Mouse (Mus musculus) induced T-regulatory cell, adult 2 months (primary cell): ENCODE results near the gene Tas2r107.
"Not testable (repeated sequence)": the region's sequence is repeated elsewhere in the genome, so short reads cannot be mapped to it uniquely, and the experiment has no call there.

Experiments
- DNase-seq: peaks from one replicate; pipeline ENCODE4 v3.0.0-alpha.2; 2012; ENCODE audit warnings: low read depth

The Tas2r107 gene

GRCm38 (mm10) chr6:131660049-131660448, at the start of gene Tas2r107:
Tas2r107 (minus strand) TSS chr6:131660149.
- no peak for DNase-seq

GRCm38 (mm10) chr6:131689963-131690362, 30.0 kb upstream of the Tas2r107 start, which contains the start of gene Tas2r114:
Tas2r114 (minus strand) TSS chr6:131690063.
- no peak for DNase-seq

GRCm38 (mm10) chr6:131687395-131687794, 27.4 kb upstream of the Tas2r107 start, which contains the start of gene Tas2r105:
Tas2r105 (minus strand) TSS chr6:131687495.
- DNase-seq, result no peak

- no peak for DNase-seq
These were observed 25.7 kb upstream of the Tas2r107 start, which contains the start of gene Tas2r104 for GRCm38 (mm10) chr6:131685644-131686043. Tas2r104 (minus strand) TSS chr6:131685744.

GRCm38 (mm10) chr6:131678786-131679185, 18.8 kb upstream of the Tas2r107 start, which contains the start of gene Tas2r106:
Tas2r106 (minus strand) TSS chr6:131678886.
- DNase-seq, result no peak

GRCm38 (mm10) chr6:131630812-131631211, 29.1 kb downstream of the Tas2r107 start, which contains the start of gene Tas2r130:
Tas2r130 (minus strand) TSS chr6:131630912.
- DNase-seq, result no peak

- DNase-seq, result not testable (repeated sequence)
These were observed 50.0 kb downstream of the Tas2r107 start for GRCm38 (mm10) chr6:131609956-131610355.
